Mouse (Mus musculus): ENCODE measurements around the gene Mrgprb2. TPM values are rescaled to one million over a fixed set of nuclear protein-coding genes. Genes with fewer than 3 reads are reported as not detected.

The Mrgprb2 gene
- not detected in 2 replicates for polyA plus RNA-seq (2012; rRNA removed)

DNA sequence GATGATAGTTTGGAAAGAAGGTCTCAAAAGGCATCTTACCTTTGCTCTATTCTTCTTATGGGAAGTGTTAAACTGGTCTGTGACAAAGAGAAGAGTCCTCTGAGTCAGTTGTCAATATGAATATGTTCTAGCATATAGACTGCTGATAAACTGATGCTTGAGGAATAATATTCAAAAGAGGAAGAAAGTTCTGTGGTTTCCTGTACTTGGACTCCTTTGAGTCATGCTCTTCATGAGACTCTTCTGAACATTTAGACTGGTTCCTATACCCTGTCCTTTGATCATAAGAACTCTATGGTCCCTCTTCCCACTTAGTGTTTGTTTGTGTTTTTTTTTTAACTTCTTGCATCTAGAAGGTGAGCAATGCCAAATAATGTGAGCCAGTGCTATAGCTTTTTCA, at the start of gene Mrgprb2:
Gene Mrgprb2 (minus strand): TSS at position 101 of the 400 bp plus-strand sequence.
- no peak for DNase-seq (ENCODE audit: low read depth, low spot score)

Other genes starting within 250 kb of the Mrgprb2 start
- not detected in 2 replicates for gene Mrgprb8, start 169.6 kb downstream of the Mrgprb2 start, polyA plus RNA-seq (2012; rRNA removed)
- not detected in 2 replicates for gene Mrgprb1, start 101.7 kb downstream of the Mrgprb2 start, polyA plus RNA-seq (2012; rRNA removed)
- not detected in 2 replicates for gene Mrgprx2, start 58.8 kb downstream of the Mrgprb2 start, polyA plus RNA-seq (2012; rRNA removed)
- not detected in 2 replicates for gene Mrgprb3, start 85.7 kb upstream of the Mrgprb2 start, polyA plus RNA-seq (2012; rRNA removed)
- gene Zdhhc13, start 230.9 kb upstream of the Mrgprb2 start, polyA plus RNA-seq (2012; rRNA removed), result 22.8 and 24.3 TPM in 2 replicates

Measured in large intestine, adult 2 months (tissue).